Mouse (Mus musculus): ENCODE measurements around the gene Pts. TPM values are rescaled to one million over a fixed set of nuclear protein-coding genes. Genes with fewer than 3 reads are reported as not detected.

Gene Pts
- polyA plus RNA-seq, 1 experiment, result 21.1 TPM

DNA sequence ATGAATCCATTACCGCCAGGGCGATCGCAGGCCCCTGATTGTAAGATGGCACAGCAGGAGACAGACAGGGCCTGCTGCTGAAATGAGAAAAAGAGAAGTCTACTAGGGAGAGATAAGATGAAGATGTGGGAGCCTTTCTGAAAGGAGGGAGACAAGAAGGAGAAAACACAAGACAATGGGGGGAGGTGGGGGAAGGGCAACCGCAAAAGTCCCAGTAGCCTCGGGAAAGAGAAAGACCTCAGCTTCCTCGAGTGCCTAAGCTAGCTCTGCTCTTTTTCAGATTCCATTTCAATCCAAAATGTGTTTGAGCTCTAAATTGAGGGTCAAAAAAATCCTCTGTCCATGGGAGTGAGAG, 32.4 kb downstream of the Pts start:
- DNase-seq (ENCODE audit: low read depth, low spot score), result no peak
- WGBS, result 82% methylated on average over 6 of the region's 6 CpGs

DNA sequence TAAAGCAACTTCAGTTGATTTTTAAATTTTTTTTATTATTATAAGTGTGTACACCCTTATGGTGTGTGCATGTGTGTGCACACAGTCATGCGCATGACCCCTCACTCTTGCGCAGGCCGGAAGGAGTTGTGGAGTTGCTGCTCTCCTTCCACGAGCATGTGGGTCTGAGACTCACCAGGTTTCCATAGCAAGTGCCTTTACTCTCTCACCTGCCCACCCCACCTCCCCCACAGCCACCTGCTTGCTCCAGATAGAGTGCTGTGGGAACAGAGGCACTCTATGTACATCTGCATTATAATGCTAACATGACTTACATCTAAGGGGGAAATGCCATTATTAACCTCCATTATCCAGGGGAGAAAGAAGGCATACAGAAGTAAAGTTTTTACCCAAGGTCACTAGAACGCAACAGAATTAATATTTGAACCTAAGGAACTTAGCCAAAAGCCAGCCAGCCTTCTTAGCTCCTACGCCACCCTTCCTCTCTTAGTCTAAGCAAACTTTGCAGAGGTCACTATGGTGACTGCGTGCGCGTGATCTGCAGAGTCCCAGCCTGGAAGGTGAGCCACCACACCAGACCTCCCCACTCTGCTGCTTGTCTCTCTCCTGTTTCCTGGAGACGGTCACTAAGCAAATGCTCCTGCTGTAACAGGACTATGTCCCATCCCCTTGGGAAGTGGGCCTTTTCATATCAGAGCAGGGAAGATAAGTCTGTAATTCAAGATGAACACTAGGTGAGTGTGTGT, 32.9 kb downstream of the Pts start:
- 82% methylated on average over 10 of the region's 10 CpGs for WGBS
- DNase-seq (ENCODE audit: low read depth, low spot score), result no peak

- DNase-seq (ENCODE audit: low read depth, low spot score), result no peak
- 32% methylated on average over 6 of the region's 6 CpGs for WGBS
Observed at GRCm38 (mm10) chr9:50494311-50494710, 34.2 kb downstream of the Pts start, which contains the start of gene Plet1. TSS of gene Plet1 (plus strand) at chr9:50494525.

GRCm38 (mm10) chr9:50493777-50494176, 34.7 kb downstream of the Pts start:
- WGBS, result 64% methylated on average over 2 of the region's 2 CpGs
- no peak for DNase-seq (ENCODE audit: low read depth, low spot score)

DNA sequence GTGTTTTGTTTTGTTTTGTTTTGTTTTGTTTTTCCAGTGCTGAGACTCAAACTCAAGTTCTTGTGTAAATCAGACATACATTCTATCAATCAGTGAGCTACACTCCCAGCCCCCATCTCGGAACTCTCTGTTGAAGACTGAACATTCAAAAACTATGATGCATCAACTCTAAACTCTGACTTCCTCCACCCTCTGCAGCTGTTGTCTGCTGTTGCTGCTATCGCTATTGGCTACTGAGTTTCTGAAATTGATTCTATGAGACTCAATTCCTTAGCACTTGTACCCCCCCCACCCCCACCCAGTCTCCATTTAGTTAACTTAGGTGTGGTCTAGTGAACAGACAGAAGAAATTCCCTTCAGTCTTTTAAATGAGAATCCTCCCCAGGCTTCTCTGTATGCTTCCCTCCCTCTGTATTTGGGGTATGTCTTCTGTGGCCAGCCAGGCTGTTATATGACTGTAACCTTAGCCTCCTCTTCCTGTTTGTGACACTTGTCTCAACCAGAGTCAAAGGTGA, 36.9 kb downstream of the Pts start:
- 62% methylated on average over 2 of the region's 2 CpGs for WGBS
- DNase-seq (ENCODE audit: low read depth, low spot score), result no peak

GRCm38 (mm10) chr9:50490836-50491235, 37.7 kb downstream of the Pts start:
- DNase-seq (ENCODE audit: low read depth, low spot score), result no peak

GRCm38 (mm10) chr9:50485521-50485920, 43.0 kb downstream of the Pts start:
- 38% methylated on average over 10 of the region's 10 CpGs for WGBS

DNA sequence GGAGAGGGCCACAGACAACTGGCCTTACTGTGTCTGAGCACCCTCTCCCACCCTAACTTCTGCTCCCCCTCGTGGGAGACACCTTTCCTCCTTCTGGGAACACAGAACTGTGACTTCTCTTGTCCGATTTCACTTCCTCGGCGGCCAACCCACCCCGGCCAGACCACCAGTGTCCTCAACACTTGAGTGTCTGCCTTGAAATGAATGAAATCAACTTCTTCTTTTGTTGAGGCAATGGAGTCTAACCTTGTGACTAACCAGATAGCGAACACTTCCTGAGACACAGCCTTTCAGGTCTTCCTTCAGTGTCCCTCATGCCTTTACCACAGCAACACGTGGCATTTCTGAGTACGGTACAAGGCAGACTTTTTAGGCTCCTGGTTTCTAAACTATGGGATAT, 45.8 kb downstream of the Pts start:
- 82% methylated on average over 8 of the region's 8 CpGs for WGBS

More at GRCm38 (mm10) chr9:50485521-50485920, 43.0 kb downstream of the Pts start:
- no peak for DNase-seq (ENCODE audit: low read depth, low spot score)

GRCm38 (mm10) chr9:50479476-50479875, 49.0 kb downstream of the Pts start:
- DNase-seq (ENCODE audit: low read depth, low spot score), result no peak
- 63% methylated on average over 8 of the region's 8 CpGs for WGBS

More for the DNA sequence above, 45.8 kb downstream of the Pts start:
- no peak for DNase-seq (ENCODE audit: low read depth, low spot score)

GRCm38 (mm10) chr9:50478826-50479225, 49.7 kb downstream of the Pts start:
- no peak for DNase-seq (ENCODE audit: low read depth, low spot score)
- 14% methylated on average over 5 of the region's 5 CpGs for WGBS

DNA sequence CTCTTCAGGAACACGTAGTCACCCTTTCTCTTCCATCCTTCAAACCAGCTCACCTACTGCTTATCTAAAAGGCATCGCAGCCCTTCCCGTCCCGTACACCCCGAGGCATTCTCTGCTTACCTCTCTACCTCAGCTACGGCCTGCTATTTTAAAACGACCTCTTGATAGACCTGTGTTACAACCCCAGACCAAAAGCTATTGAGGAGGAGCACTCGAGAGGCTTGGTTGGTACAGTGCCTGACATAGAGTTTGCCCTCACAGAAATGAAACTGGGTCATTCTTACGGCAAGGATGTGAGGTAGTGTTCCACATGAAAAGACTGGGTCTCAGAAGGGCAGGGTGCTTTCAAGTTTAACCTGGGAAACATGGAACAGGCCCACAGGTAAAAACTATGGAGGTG, 51.3 kb downstream of the Pts start:
- DNase-seq (ENCODE audit: low read depth, low spot score), result no peak
- 91% methylated on average over 9 of the region's 9 CpGs for WGBS

DNA sequence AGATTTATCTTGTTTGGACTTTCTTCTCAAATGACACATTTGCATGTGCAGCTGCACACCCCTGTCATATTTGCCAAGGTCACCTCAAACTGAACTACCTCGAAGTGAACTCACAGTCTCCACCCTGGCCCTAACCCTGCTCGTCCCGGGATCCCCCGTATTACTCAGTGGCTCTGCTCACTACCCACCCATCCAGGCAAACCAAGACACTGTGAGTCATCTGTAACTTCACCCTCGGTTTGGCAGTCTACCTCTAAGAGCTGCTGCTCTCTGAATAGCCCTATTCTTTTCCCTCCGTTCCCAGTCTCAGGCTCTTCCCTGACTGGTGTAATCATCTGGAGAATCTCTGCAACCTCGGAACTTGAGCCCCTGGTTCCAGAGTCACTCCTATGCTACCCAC, 51.9 kb downstream of the Pts start:
- WGBS, result 17% methylated on average over 7 of the region's 7 CpGs
- no peak for DNase-seq (ENCODE audit: low read depth, low spot score)

DNA sequence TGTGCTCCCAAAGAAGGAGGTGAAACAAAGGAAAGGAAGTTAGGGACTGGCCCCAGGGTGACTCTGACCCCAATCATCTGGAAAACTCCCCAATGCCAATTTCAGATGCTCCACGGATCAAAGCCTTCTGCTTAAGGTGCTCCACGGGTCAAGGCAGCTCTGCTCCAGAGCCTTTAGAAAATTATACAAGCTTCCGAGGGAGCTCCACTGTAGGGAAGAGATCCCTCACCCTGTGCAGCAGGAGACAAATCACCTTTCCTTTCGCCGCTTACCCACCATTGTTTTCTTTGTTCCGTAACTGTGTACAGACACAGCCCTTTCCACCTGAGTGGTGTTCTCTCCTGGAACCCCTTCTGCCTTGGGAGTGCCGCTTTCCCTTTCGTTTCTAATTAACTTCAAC, 52.8 kb downstream of the Pts start:
- 61% methylated on average over 8 of the region's 8 CpGs for WGBS
- no peak for DNase-seq (ENCODE audit: low read depth, low spot score)

- 84% methylated on average over 7 of the region's 7 CpGs for WGBS
- no peak for DNase-seq (ENCODE audit: low read depth, low spot score)
Observed at GRCm38 (mm10) chr9:50475318-50475717, 53.2 kb downstream of the Pts start.

Other genes with a start within 250 kb of the Pts start
- gene Rpl10-ps3, start 183.8 kb downstream of the Pts start, polyA plus RNA-seq (2012; rRNA removed), result 146 and 176 TPM in 2 replicates
- 4.2 and 9.1 TPM in 2 replicates for gene Plet1, start 34.2 kb downstream of the Pts start, polyA plus RNA-seq (2012; rRNA removed)
- gene Il18, start 26.1 kb upstream of the Pts start, polyA plus RNA-seq (2012; rRNA removed), result 21.3 and 22.0 TPM in 2 replicates
- 11.1 and 20.2 TPM in 2 replicates for gene Bco2, start 26.5 kb upstream of the Pts start, polyA plus RNA-seq (2012; rRNA removed)
- not detected in 2 replicates for gene Tex12, start 32.6 kb upstream of the Pts start, polyA plus RNA-seq (2012; rRNA removed)
- 388 and 472 TPM in 2 replicates for gene Sdhd, start 75.1 kb upstream of the Pts start, polyA plus RNA-seq (2012; rRNA removed)
- gene Timm8b, start 75.2 kb upstream of the Pts start, polyA plus RNA-seq (2012; rRNA removed), result 204 and 240 TPM in 2 replicates
- gene Pih1d2, start 88.6 kb upstream of the Pts start, polyA plus RNA-seq (2012; rRNA removed), result 0.41 and 0.85 TPM in 2 replicates
- 2.6 and 4.3 TPM in 2 replicates for gene Nkapd1, start 88.7 kb upstream of the Pts start, polyA plus RNA-seq (2012; rRNA removed)
- 11.7 and 21.1 TPM in 2 replicates for gene Dlat, start 131.1 kb upstream of the Pts start, polyA plus RNA-seq (2012; rRNA removed)
- 0.84 and 1.5 TPM in 2 replicates for gene Dixdc1, start 210.8 kb upstream of the Pts start, polyA plus RNA-seq (2012; rRNA removed)
- 21.3 and 24.2 TPM in 2 replicates for gene 2310030G06Rik, start 217.8 kb upstream of the Pts start, polyA plus RNA-seq (2012; rRNA removed)
- gene Cryab, start 222.6 kb upstream of the Pts start, polyA plus RNA-seq (2012; rRNA removed), result 53.5 and 62.6 TPM in 2 replicates
- 12.7 and 15.0 TPM in 2 replicates for gene Hspb2, start 223.6 kb upstream of the Pts start, polyA plus RNA-seq (2012; rRNA removed)
- gene Fdxacb1, start 239.5 kb upstream of the Pts start, polyA plus RNA-seq (2012; rRNA removed), result 4.2 and 5.7 TPM in 2 replicates
- 37.3 and 42.3 TPM in 2 replicates for gene Alg9, start 246.3 kb upstream of the Pts start, polyA plus RNA-seq (2012; rRNA removed)
- gene 1110032A03Rik, start 246.8 kb upstream of the Pts start, polyA plus RNA-seq (2012; rRNA removed), result 28.4 and 36.1 TPM in 2 replicates